Mouse (Mus musculus): ENCODE data around the gene Ntm. TPM values are rescaled to one million over a fixed set of nuclear protein-coding genes. Genes with fewer than 3 reads are reported as not detected.

Ntm gene
- polyA plus RNA-seq, 1 experiment from 2014 or later: 51.8 TPM

DNA sequence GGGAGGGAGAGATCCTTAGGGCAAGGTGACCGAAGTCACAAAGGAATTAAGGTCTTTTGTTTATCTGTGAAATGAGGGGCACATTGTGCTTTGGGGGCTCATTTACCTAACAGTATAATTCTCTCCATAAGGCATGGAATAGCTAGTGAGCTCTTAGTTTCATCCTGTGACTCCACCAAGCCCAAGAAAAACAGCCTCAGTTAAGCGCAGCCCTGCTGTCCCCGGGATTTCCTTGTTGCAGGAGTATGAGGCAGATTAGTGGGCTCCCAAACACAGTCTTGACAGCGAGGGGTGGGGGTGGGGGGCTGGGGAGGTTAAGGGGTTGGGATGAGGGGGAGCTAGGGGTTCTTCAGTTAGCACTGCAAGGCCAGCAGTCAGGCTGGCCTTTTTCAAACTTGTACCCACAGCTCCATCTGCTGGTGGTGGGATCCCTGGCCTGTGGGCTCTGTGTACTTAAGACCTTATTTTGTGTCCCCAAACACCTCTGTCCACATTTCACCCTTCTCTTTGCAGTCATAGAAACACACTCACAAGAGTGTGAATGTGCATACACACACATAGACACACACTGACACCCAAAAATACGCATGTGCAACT is 504.9 kb downstream of the Ntm start:
- H3K9ac ChIP-seq: no peak overlapping the region
- H3K4me1 ChIP-seq (replicated peaks): peaks cover 16% of the 10 kb centered on the region
- ATAC-seq (ENCODE audit: insufficient number of reproducible peaks, low FRiP score): no peak
- no peaks in the 10 kb centered on the region for H3K9me3 ChIP-seq (replicated peaks)
- H3K36me3 ChIP-seq: no peaks in the 10 kb centered on the region
- H3K27ac ChIP-seq (ENCODE audit: poor library complexity, severe bottlenecking): no peak overlapping the region
- H3K4me2 ChIP-seq: peak overlapping the region; percentile 30
- 10% methylated on average over 5 of the region's 5 CpGs for WGBS
- H3K27me3 ChIP-seq (replicated peaks): 0 out of 2 replicates have a peak, but pooled peaks cover 3% of the 10 kb centered on the region
- no peak overlapping the region for H3K4me3 ChIP-seq

DNA sequence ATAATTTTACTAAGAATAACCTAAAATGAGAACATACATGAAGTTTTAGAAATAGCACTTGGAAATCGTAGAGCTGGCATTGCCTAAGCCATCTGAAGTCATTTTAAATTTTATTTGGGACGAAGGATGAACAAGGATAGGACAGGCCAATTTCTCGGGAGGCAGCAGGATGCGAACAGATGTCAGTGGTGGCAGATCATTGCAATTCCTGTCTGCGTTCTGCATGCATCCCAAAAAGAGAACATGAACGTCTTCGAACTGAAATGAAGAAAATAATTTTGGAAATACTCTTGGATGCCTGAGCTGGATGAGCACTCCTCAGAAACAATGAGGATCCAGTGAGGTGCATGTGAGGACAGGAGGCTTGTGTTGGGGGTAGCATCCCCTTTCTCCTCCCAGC is 506.9 kb downstream of the Ntm start:
- ATAC-seq (ENCODE audit: insufficient number of reproducible peaks, low FRiP score): no peak

DNA sequence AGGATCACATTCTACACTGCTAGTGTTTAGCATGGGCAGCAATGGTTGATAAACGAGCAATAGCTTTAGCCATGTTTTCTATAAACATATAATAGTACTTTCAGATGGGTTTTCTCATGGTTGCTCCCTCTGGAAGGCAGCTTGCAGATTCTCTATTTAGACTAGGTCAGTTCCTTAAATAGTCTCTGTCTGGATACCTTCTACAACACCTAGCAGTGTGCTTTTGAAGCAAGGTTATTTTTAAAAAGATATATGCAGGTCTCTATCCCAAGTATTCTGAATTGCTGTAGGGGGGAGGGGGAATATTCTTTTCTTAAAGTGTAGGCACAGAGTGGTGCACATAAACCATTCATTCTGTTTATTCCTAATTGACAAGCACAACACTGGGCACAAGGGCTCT is 511.7 kb downstream of the Ntm start:
- Histone ChIP-seq H3K4me1 (replicated peaks) (0 out of 2 replicates have a peak, but pooled peaks cover 4% of the 10 kb centered on the region), H3K9me3 (replicated peaks) (no peaks in the 10 kb centered on the region), H3K4me3 (no peak overlapping the region), H3K9ac (no peak overlapping the region), H3K27ac (ENCODE audit: poor library complexity, severe bottlenecking) (peak overlapping the region; percentile 56), H3K36me3 (no peaks in the 10 kb centered on the region), H3K27me3 (replicated peaks) (no peaks in the 10 kb centered on the region), H3K4me2 (no peak overlapping the region)
- WGBS: 66% methylated on average over 1 of the region's 1 CpGs
- ATAC-seq (ENCODE audit: insufficient number of reproducible peaks, low FRiP score): no peak

More for the DNA sequence above, 506.9 kb downstream of the Ntm start:
- Histone ChIP-seq H3K4me3 (no peak overlapping the region), H3K9me3 (replicated peaks) (no peaks in the 10 kb centered on the region), H3K27ac (ENCODE audit: poor library complexity, severe bottlenecking) (no peak overlapping the region), H3K27me3 (replicated peaks) (0 out of 2 replicates have a peak, but pooled peaks cover 3% of the 10 kb centered on the region), H3K36me3 (no peaks in the 10 kb centered on the region), H3K4me2 (no peak overlapping the region), H3K9ac (no peak overlapping the region), H3K4me1 (replicated peaks) (peaks cover 20% of the 10 kb centered on the region)
- WGBS: 83% methylated on average over 7 of the region's 7 CpGs

DNA sequence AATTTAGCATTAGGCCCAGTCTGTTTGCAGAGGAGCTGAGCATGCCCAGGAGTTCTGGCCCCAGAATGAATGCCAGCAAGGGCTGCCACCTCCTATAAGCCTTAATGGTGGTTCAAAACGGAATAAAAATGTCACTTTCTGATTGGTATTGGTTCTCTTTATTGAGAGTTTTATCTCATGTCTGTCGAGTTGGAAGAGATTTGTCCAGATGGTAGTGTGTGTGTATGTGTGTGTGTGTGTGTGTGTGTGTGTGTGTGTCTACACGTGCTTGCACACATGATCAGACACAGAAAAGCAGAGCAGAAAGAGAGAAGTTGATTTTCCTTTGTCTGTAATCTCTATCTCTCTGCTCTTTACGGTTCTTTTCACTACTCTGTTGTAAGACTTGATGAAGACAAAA is 518.9 kb downstream of the Ntm start:
- H3K9ac ChIP-seq: no peak overlapping the region
- peaks cover 11% of the 10 kb centered on the region; the same call in 1 of the 2 replicates for H3K27me3 ChIP-seq (replicated peaks)
- no peaks in the 10 kb centered on the region for H3K9me3 ChIP-seq (replicated peaks)
- 0 out of 2 replicates have a peak, but pooled peaks cover 3% of the 10 kb centered on the region for H3K4me1 ChIP-seq (replicated peaks)
- no peak for ATAC-seq (ENCODE audit: insufficient number of reproducible peaks, low FRiP score)
- H3K4me2 ChIP-seq: no peak overlapping the region
- no peak overlapping the region for H3K4me3 ChIP-seq
- no peak overlapping the region for H3K27ac ChIP-seq (ENCODE audit: poor library complexity, severe bottlenecking)
- 72% methylated on average over 4 of the region's 4 CpGs for WGBS
- H3K36me3 ChIP-seq: no peaks in the 10 kb centered on the region

DNA sequence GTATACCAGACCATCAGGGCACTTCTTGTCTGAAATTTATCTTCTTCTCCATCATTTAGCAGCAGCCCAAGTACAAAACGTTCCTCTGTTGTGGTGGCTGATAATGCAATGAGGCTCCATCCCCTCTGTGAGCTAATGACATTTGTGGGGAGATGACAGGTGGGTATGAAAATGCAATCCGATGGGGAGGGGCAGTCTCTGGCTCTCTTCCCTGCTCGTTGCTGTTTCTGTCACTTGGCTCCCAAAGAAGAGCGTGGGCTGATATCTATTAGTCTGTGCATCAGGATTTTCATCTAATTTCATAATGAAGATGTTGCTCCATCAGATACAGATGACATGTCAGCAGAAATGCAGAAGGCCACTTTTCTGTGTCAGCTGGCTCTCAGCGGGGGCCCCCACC is 523.5 kb downstream of the Ntm start:
- H3K9ac ChIP-seq: no peak overlapping the region
- no peak for ATAC-seq (ENCODE audit: insufficient number of reproducible peaks, low FRiP score)
- no peak overlapping the region for H3K4me3 ChIP-seq
- WGBS: 57% methylated on average over 5 of the region's 5 CpGs
- no peak overlapping the region for H3K27ac ChIP-seq (ENCODE audit: poor library complexity, severe bottlenecking)
- no peak overlapping the region for H3K4me2 ChIP-seq
- H3K27me3 ChIP-seq (replicated peaks): peaks cover 23% of the 10 kb centered on the region
- no peaks in the 10 kb centered on the region for H3K36me3 ChIP-seq
- H3K4me1 ChIP-seq (replicated peaks): peaks cover 9% of the 10 kb centered on the region
- no peaks in the 10 kb centered on the region for H3K9me3 ChIP-seq (replicated peaks)

DNA sequence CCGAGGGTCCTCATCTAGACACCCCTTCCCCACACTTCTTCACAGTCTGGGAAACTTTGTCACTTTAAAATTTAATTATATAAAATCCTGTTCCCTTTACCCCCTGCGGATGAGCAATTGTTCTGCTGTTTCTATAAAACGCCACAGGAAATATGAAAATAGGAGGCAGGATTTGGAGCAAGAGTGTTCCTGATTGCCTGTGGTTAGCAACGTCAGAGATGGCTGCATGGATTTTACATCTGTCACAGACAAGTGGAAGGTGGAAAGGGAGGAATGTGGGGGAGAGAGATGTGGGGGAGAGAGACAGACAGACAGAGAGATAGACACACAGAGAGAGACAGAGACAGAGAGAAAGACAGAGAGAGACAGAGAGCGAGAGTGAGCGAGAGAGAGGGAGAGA is 528.3 kb downstream of the Ntm start:
- Histone ChIP-seq H3K9me3 (replicated peaks) (no peaks in the 10 kb centered on the region), H3K4me1 (replicated peaks) (peaks cover 22% of the 10 kb centered on the region), H3K4me2 (peak overlapping the region; percentile 18; the same call in 1 of the 2 replicates), H3K36me3 (no peaks in the 10 kb centered on the region), H3K9ac (no peak overlapping the region), H3K4me3 (no peak overlapping the region), H3K27ac (ENCODE audit: poor library complexity, severe bottlenecking) (no peak overlapping the region), H3K27me3 (replicated peaks) (peaks cover 49% of the 10 kb centered on the region)
- 35% methylated on average over 6 of the region's 6 CpGs for WGBS
- ATAC-seq (ENCODE audit: insufficient number of reproducible peaks, low FRiP score): no peak

DNA sequence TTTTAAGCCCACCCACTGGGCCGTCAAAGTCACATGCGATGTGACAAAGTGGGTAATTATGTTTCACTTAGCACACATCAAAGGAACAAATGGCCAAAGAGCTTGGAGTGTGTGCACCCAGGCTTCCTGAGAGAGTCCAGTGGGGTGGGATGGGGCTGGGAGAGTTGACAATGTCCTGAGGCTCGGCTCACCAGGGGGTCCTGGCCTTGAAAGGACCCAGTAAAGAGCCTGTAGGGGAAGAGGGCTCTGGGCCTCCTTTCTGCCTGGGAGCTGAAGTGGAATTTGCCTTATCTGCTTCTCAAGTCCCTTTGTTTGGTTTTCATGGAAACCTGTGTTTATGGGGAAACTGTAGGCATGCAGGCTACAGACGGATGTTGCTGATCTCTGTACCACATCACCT is 529.0 kb downstream of the Ntm start:
- Histone ChIP-seq H3K36me3 (no peaks in the 10 kb centered on the region), H3K27me3 (replicated peaks) (peaks cover 49% of the 10 kb centered on the region), H3K4me1 (replicated peaks) (peaks cover 22% of the 10 kb centered on the region), H3K27ac (ENCODE audit: poor library complexity, severe bottlenecking) (no peak overlapping the region), H3K4me3 (no peak overlapping the region), H3K4me2 (peak overlapping the region; percentile 18), H3K9ac (no peak overlapping the region), H3K9me3 (replicated peaks) (no peaks in the 10 kb centered on the region)
- 1% methylated on average over 4 of the region's 4 CpGs for WGBS
- no peak for ATAC-seq (ENCODE audit: insufficient number of reproducible peaks, low FRiP score)

DNA sequence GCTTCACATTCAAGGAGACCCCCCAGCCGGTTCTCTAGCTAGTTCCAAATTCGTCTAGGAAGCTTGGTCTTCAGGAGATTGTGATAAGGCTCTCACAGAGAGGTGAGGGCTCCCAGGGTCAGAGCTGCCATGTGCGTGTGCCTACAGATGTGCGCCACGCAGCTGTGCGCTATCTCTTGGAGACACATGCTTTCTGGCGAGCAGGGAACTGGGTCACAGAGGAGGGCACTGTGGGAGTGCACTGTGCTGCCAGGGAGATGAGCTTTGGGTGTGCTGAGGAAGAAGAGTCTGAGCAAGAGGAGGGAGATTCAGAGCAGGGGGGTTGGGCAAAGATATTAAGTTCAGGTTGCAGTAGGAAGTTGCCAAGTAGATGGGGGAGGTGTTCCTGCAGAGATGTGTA is 529.8 kb downstream of the Ntm start:
- H3K27ac ChIP-seq (ENCODE audit: poor library complexity, severe bottlenecking): no peak overlapping the region
- H3K27me3 ChIP-seq (replicated peaks): peaks cover 46% of the 10 kb centered on the region
- H3K9me3 ChIP-seq (replicated peaks): no peaks in the 10 kb centered on the region
- H3K36me3 ChIP-seq: no peaks in the 10 kb centered on the region
- ATAC-seq (ENCODE audit: insufficient number of reproducible peaks, low FRiP score): no peak
- peaks cover 27% of the 10 kb centered on the region for H3K4me1 ChIP-seq (replicated peaks)
- 0 out of 2 replicates have a peak overlapping the region, but pooled peaks have one; percentile 14 for H3K4me2 ChIP-seq
- no peak overlapping the region for H3K4me3 ChIP-seq
- WGBS: 12% methylated on average over 7 of the region's 7 CpGs
- no peak overlapping the region for H3K9ac ChIP-seq

DNA sequence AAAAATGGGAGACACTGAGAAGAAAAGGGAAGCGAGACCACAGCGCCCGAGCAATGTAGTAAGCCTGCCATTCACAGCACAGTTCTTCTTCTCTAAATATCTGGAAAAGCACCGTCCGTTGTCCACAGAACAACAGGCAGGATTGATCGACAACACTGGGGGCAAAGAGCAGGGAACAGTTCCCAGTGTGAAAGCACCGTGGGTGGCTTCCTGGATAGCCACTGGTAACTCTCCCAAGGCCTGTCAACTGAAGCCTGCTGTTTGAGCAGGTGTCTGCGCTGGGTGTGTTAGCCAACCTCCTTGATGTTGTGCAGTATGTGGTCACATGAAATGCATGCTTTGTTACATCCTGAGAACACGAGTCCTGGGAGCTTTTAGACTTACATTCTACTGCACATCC is 531.4 kb downstream of the Ntm start:
- Histone ChIP-seq H3K27me3 (replicated peaks) (peaks cover 40% of the 10 kb centered on the region), H3K9ac (no peak overlapping the region), H3K4me3 (no peak overlapping the region), H3K4me2 (no peak overlapping the region), H3K4me1 (replicated peaks) (peaks cover 27% of the 10 kb centered on the region), H3K36me3 (no peaks in the 10 kb centered on the region), H3K27ac (ENCODE audit: poor library complexity, severe bottlenecking) (no peak overlapping the region), H3K9me3 (replicated peaks) (no peaks in the 10 kb centered on the region)
- 75% methylated on average over 9 of the region's 9 CpGs for WGBS
- ATAC-seq (ENCODE audit: insufficient number of reproducible peaks, low FRiP score): no peak

DNA sequence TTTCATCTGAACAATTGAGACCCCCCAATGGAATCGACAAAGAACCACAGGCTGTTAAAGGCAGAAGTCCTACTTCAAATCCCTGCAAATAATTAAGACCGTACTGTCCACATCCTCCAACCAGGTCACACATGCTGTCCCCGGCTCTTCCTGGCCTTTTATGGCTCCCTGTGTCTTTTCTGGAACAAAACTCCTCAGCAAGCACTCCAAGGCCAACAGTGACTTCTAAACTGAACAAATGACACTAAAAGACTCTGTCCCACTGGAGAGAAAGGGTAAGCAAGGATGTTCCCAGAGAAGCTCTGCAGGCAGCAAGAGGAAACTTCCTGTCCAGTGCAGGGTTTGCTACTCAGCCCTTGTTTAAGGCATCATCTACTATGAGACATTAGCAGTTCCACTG is 532.8 kb downstream of the Ntm start:
- Histone ChIP-seq H3K4me1 (replicated peaks) (peaks cover 27% of the 10 kb centered on the region), H3K36me3 (no peaks in the 10 kb centered on the region), H3K27ac (ENCODE audit: poor library complexity, severe bottlenecking) (no peak overlapping the region), H3K4me2 (no peak overlapping the region), H3K27me3 (replicated peaks) (peaks cover 39% of the 10 kb centered on the region), H3K9me3 (replicated peaks) (no peaks in the 10 kb centered on the region), H3K4me3 (no peak overlapping the region), H3K9ac (0 out of 2 replicates have a peak overlapping the region, but pooled peaks have one; percentile 10)
- ATAC-seq (ENCODE audit: insufficient number of reproducible peaks, low FRiP score): no peak
- WGBS: 84% methylated on average over 3 of the region's 3 CpGs

DNA sequence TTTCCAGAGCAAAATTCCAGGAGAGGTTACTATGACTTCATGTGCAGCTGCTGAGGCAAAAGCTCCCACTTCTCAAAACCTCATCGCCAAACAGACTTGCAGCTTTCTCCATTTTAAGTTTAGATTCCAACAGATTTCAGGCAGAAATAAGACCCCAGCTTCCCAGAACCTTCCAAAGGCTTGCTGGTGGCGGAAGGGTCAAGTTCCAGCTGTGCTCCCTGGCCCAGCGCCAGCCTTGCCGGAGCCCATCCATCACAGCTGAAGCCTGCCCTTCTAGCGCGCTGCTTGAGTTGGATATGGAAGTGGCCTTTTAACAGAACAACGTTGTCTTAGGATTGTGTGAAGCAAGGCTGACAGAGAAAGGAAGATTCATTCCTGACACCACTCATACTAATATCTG is 534.6 kb downstream of the Ntm start:
- Histone ChIP-seq H3K9ac (no peak overlapping the region), H3K4me2 (no peak overlapping the region), H3K4me3 (no peak overlapping the region), H3K4me1 (replicated peaks) (peaks cover 10% of the 10 kb centered on the region), H3K9me3 (replicated peaks) (no peaks in the 10 kb centered on the region), H3K36me3 (no peaks in the 10 kb centered on the region), H3K27ac (ENCODE audit: poor library complexity, severe bottlenecking) (no peak overlapping the region), H3K27me3 (replicated peaks) (peaks cover 38% of the 10 kb centered on the region)
- 17% methylated on average over 7 of the region's 7 CpGs for WGBS
- no peak for ATAC-seq (ENCODE audit: insufficient number of reproducible peaks, low FRiP score)

DNA sequence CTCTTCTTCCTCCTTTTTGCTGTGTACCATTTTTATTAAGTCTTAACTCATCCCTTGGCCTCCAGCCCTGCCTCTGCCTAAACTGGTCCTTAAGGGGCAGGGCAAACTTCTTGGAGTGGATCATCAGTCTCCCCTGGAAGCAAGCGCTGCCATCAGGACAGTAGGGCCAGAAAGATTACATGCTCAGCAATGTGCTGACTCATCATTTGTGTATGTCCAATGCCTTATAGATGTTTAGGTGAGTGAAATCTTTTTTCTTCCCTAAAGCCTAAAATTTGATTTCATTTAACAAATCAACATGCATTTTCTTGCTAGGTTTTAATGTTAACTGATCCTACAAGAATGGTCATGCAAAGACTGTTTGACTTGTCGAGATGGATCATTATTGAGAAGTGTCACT is 536.7 kb downstream of the Ntm start:
- Histone ChIP-seq H3K4me3 (no peak overlapping the region), H3K36me3 (no peaks in the 10 kb centered on the region), H3K27me3 (replicated peaks) (peaks cover 23% of the 10 kb centered on the region), H3K4me2 (no peak overlapping the region), H3K9me3 (replicated peaks) (no peaks in the 10 kb centered on the region), H3K27ac (ENCODE audit: poor library complexity, severe bottlenecking) (no peak overlapping the region), H3K9ac (no peak overlapping the region), H3K4me1 (replicated peaks) (peaks cover 5% of the 10 kb centered on the region; the same call in 1 of the 2 replicates)
- no peak for ATAC-seq (ENCODE audit: insufficient number of reproducible peaks, low FRiP score)
- WGBS: 81% methylated on average over 2 of the region's 2 CpGs
